Mouse (Mus musculus): Measurements from ENCODE around the gene Olfr1148. TPM values are rescaled to one million over a fixed set of nuclear protein-coding genes. Genes with fewer than 3 reads are reported as not detected.

Olfr1148 gene
- polyA plus RNA-seq (2014; fragmentation: Nextera tagmentation; extraction: Ambion mirVana) = not detected in 2 replicates

DNA sequence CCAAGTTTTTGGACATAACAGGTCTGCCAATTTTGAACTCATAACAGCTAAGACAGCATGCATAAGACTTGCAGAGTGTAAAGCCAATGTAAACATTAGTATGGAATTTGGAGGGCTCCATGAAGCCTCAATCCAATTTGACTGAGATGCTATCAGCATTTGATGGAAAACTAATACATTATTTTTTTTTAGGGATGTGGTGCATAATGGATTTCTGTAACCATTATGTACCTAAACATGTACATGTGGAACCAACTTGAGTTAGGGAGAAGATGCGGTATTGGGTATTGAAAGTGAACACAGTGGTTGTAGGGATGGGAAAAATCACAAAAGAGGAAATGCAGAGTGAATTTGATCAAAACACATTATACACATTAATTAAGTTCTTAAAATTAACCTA is at the start of gene Olfr1148:
TSS of gene Olfr1148 (plus strand) at position 301 of the 400 bp plus-strand sequence.
- no peak for DNase-seq (ENCODE audit: low spot score)
- Histone ChIP-seq H3K9ac (ENCODE audit: low read depth, low read length) (no peak within 1 kb of the TSS), H3K27me3 (replicated peaks; ENCODE audit: control insufficient read depth, insufficient read depth, low read length) (no peaks in the 10 kb centered on the region), H3K36me3 (ENCODE audit: control insufficient read depth, insufficient read depth, low read length) (no peaks in the 10 kb centered on the region), H3K4me3 (ENCODE audit: low read depth, low read length) (no peak within 1 kb of the TSS), H3K27ac (ENCODE audit: low read depth, low read length) (no peak within 1 kb of the TSS), H3K9me3 (ENCODE audit: control insufficient read depth, low read length) (no peaks in the 10 kb centered on the region), H3K4me1 (replicated peaks; ENCODE audit: control insufficient read depth, insufficient read depth, low read length) (no peaks in the 10 kb centered on the region), H3K4me2 (no peak within 1 kb of the TSS)
- 84% methylated on average over 1 of the region's 1 CpGs for WGBS
- no peak for ATAC-seq (replicated peaks; ENCODE audit: low FRiP score)

DNA sequence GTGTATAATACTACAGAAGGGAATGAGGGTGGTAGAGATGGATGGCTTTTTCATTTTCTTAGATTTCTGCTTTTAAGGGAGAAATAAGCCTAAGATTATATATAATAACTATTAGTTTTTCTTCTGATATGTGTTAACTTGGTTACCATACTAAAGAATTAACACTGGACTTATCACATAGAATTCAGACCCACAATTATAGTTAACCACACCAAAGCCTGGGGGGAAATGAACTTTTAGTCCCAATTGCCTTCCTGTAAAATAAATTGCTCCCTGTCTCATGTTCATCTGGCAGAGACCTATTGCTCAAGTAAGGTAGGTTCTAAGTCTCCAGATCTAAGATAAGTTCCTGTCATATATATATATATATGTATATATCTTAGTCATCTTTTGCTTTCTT is 30.0 kb upstream of the Olfr1148 start, which contains the start of gene Olfr1143:
TSS of gene Olfr1143 (plus strand) at position 301 of the 400 bp plus-strand sequence.
- Histone ChIP-seq H3K9ac (ENCODE audit: low read depth, low read length) (no peak within 1 kb of the TSS), H3K27ac (ENCODE audit: low read depth, low read length) (no peak within 1 kb of the TSS), H3K36me3 (ENCODE audit: control insufficient read depth, insufficient read depth, low read length) (no peaks in the 10 kb centered on the region), H3K4me2 (no peak within 1 kb of the TSS), H3K27me3 (replicated peaks; ENCODE audit: control insufficient read depth, insufficient read depth, low read length) (no peaks in the 10 kb centered on the region), H3K9me3 (ENCODE audit: control insufficient read depth, low read length) (no peaks in the 10 kb centered on the region), H3K4me1 (replicated peaks; ENCODE audit: control insufficient read depth, insufficient read depth, low read length) (no peaks in the 10 kb centered on the region), H3K4me3 (ENCODE audit: low read depth, low read length) (no peak within 1 kb of the TSS)
- ATAC-seq (replicated peaks; ENCODE audit: low FRiP score) (no peak), DNase-seq (ENCODE audit: low spot score) (no peak)

DNA sequence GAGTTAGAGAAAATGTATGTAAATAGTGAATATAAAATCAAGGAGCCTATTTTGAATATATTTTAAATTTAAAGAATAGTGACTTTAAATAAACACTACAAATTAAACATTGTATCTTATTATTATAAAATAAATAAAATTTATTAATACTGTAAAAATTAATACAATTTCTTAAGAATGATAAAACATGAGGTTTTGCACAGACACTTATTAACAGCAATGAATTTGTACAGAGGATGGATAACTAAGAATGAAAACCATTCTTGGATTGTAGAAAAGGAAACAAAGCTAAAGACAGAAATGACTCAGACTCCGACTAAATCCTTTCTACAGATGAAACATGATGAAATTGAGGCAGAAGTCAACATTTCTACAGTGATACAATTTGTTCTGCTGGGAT is 20.8 kb upstream of the Olfr1148 start, which contains the start of gene Olfr1145:
TSS of gene Olfr1145 (plus strand) at position 301 of the 400 bp plus-strand sequence.
- Histone ChIP-seq H3K4me2 (no peak within 1 kb of the TSS), H3K4me3 (ENCODE audit: low read depth, low read length) (no peak within 1 kb of the TSS), H3K9me3 (ENCODE audit: control insufficient read depth, low read length) (no peaks in the 10 kb centered on the region), H3K27ac (ENCODE audit: low read depth, low read length) (no peak within 1 kb of the TSS), H3K9ac (ENCODE audit: low read depth, low read length) (no peak within 1 kb of the TSS), H3K4me1 (replicated peaks; ENCODE audit: control insufficient read depth, insufficient read depth, low read length) (no peaks in the 10 kb centered on the region), H3K27me3 (replicated peaks; ENCODE audit: control insufficient read depth, insufficient read depth, low read length) (no peaks in the 10 kb centered on the region), H3K36me3 (ENCODE audit: control insufficient read depth, insufficient read depth, low read length) (no peaks in the 10 kb centered on the region)
- 76% methylated on average over 1 of the region's 1 CpGs for WGBS
- no peak for DNase-seq (ENCODE audit: low spot score)
- ATAC-seq (replicated peaks; ENCODE audit: low FRiP score) = no peak

DNA sequence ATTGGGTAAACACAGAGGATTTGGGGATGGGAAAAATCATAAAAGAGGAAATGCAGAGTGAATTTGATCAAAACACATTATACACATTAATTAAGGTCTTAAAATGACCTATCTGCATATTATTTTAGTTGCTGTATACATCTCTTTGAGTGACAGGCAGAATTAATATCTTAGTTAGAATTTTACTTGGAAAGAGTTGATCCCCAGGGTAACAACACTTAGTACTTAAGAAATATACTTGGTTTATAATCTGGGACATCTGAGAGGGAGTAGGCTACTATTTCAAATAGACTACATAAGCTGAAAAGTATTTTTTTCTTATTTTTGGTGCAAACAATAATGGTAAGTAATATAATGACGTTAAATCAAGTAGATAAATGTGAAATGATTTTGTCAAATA is 13.4 kb downstream of the Olfr1148 start, which contains the start of gene Olfr1150-ps1:
TSS of gene Olfr1150-ps1 (plus strand) at position 301 of the 400 bp plus-strand sequence.
- no peak within 1 kb of the TSS for H3K4me2 ChIP-seq
- ATAC-seq (replicated peaks; ENCODE audit: low FRiP score) (no peak), DNase-seq (ENCODE audit: low spot score) (no peak)
- H3K36me3 ChIP-seq (ENCODE audit: control insufficient read depth, insufficient read depth, low read length) = no peaks in the 10 kb centered on the region
- no peak within 1 kb of the TSS for H3K9ac ChIP-seq (ENCODE audit: low read depth, low read length)
- no peaks in the 10 kb centered on the region for H3K27me3 ChIP-seq (replicated peaks; ENCODE audit: control insufficient read depth, insufficient read depth, low read length)
- no peak within 1 kb of the TSS for H3K4me3 ChIP-seq (ENCODE audit: low read depth, low read length)
- no peaks in the 10 kb centered on the region for H3K9me3 ChIP-seq (ENCODE audit: control insufficient read depth, low read length)
- H3K27ac ChIP-seq (ENCODE audit: low read depth, low read length) = no peak within 1 kb of the TSS
- no peaks in the 10 kb centered on the region for H3K4me1 ChIP-seq (replicated peaks; ENCODE audit: control insufficient read depth, insufficient read depth, low read length)
- 88% methylated on average over 1 of the region's 1 CpGs for WGBS

DNA sequence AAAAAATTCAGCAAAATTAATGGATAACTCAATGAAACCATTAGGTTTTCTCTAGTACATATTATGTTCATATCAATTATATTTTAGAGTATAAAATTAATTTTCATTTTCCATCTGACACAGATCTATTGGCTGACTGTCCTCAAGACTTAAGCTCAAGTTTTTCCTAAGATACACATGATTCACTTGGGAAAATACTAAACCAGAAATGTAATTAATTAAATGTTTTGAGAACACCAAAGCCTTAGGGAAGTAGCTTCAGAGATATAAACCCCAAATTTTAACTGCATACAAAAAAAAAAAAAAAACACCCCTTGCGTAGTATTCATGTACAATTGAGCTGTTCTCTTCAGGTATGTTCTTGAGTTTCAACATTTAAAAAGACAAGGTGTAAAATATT is 25.2 kb downstream of the Olfr1148 start, which contains the start of gene Olfr1151:
TSS of gene Olfr1151 (plus strand) at position 301 of the 400 bp plus-strand sequence.
- WGBS = 84% methylated on average over 1 of the region's 1 CpGs
- Histone ChIP-seq H3K4me2 (no peak within 1 kb of the TSS), H3K4me3 (ENCODE audit: low read depth, low read length) (no peak within 1 kb of the TSS), H3K9ac (ENCODE audit: low read depth, low read length) (no peak within 1 kb of the TSS), H3K27me3 (replicated peaks; ENCODE audit: control insufficient read depth, insufficient read depth, low read length) (no peaks in the 10 kb centered on the region), H3K36me3 (ENCODE audit: control insufficient read depth, insufficient read depth, low read length) (no peaks in the 10 kb centered on the region), H3K4me1 (replicated peaks; ENCODE audit: control insufficient read depth, insufficient read depth, low read length) (no peaks in the 10 kb centered on the region), H3K9me3 (ENCODE audit: control insufficient read depth, low read length) (no peaks in the 10 kb centered on the region), H3K27ac (ENCODE audit: low read depth, low read length) (no peak within 1 kb of the TSS)
- DNase-seq (ENCODE audit: low spot score) = no peak
- ATAC-seq (replicated peaks; ENCODE audit: low FRiP score) = no peak

DNA sequence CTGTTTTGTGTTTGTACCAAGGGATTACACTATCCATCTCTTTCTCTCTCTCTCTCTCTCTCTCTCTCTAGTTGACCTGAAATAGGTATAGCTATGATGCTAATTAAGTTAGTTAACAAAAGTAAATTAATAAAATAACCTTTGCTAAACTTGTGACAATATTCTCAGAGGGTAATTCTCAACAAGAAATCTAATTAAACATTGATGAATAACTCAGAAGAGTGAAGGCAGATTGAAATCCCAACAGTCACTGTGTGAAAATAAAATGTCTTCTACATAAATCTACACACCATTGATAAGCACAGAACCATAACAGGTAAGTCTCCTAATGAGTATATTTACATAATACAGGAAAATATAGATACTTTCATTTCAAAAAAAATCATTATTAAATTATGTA is 35.9 kb downstream of the Olfr1148 start, which contains the start of gene Olfr1152:
TSS of gene Olfr1152 (plus strand) at position 301 of the 400 bp plus-strand sequence.
- no peak for ATAC-seq (replicated peaks; ENCODE audit: low FRiP score)
- H3K9me3 ChIP-seq (ENCODE audit: control insufficient read depth, low read length) = no peaks in the 10 kb centered on the region

More for the DNA sequence above, 35.9 kb downstream of the Olfr1148 start, which contains the start of gene Olfr1152:
- Histone ChIP-seq H3K4me2 (no peak within 1 kb of the TSS), H3K4me1 (replicated peaks; ENCODE audit: control insufficient read depth, insufficient read depth, low read length) (no peaks in the 10 kb centered on the region), H3K4me3 (ENCODE audit: low read depth, low read length) (no peak within 1 kb of the TSS), H3K36me3 (ENCODE audit: control insufficient read depth, insufficient read depth, low read length) (no peaks in the 10 kb centered on the region), H3K27me3 (replicated peaks; ENCODE audit: control insufficient read depth, insufficient read depth, low read length) (no peaks in the 10 kb centered on the region), H3K9ac (ENCODE audit: low read depth, low read length) (no peak within 1 kb of the TSS), H3K27ac (ENCODE audit: low read depth, low read length) (no peak within 1 kb of the TSS)
- DNase-seq (ENCODE audit: low spot score) = no peak

Other genes starting within 250 kb of the Olfr1148 start
- gene Olfr1130, start 224.3 kb upstream of the Olfr1148 start, polyA plus RNA-seq (2014; fragmentation: Nextera tagmentation; extraction: Ambion mirVana) = not detected in 2 replicates
- not detected in 2 replicates for gene Olfr1131, start 203.4 kb upstream of the Olfr1148 start, polyA plus RNA-seq (2014; fragmentation: Nextera tagmentation; extraction: Ambion mirVana)
- not detected in 2 replicates for gene Olfr1132, start 193.0 kb upstream of the Olfr1148 start, polyA plus RNA-seq (2014; fragmentation: Nextera tagmentation; extraction: Ambion mirVana)
- gene Olfr1133, start 183.2 kb upstream of the Olfr1148 start, polyA plus RNA-seq (2014; fragmentation: Nextera tagmentation; extraction: Ambion mirVana) = not detected in 2 replicates
- not detected in 2 replicates for gene Olfr1134, start 172.1 kb upstream of the Olfr1148 start, polyA plus RNA-seq (2014; fragmentation: Nextera tagmentation; extraction: Ambion mirVana)
- not detected in 2 replicates for gene Olfr1135, start 156.9 kb upstream of the Olfr1148 start, polyA plus RNA-seq (2014; fragmentation: Nextera tagmentation; extraction: Ambion mirVana)
- gene Olfr1136, start 136.6 kb upstream of the Olfr1148 start, polyA plus RNA-seq (2014; fragmentation: Nextera tagmentation; extraction: Ambion mirVana) = not detected in 2 replicates
- not detected in 2 replicates for gene Olfr1137, start 117.4 kb upstream of the Olfr1148 start, polyA plus RNA-seq (2014; fragmentation: Nextera tagmentation; extraction: Ambion mirVana)
- gene Olfr1138, start 90.6 kb upstream of the Olfr1148 start, polyA plus RNA-seq (2014; fragmentation: Nextera tagmentation; extraction: Ambion mirVana) = not detected in 2 replicates
- not detected in 2 replicates for gene Olfr1140, start 86.8 kb upstream of the Olfr1148 start, polyA plus RNA-seq (2014; fragmentation: Nextera tagmentation; extraction: Ambion mirVana)
- gene Olfr1141, start 76.5 kb upstream of the Olfr1148 start, polyA plus RNA-seq (2014; fragmentation: Nextera tagmentation; extraction: Ambion mirVana) = not detected in 2 replicates
- not detected in 2 replicates for gene Olfr152, start 51.0 kb upstream of the Olfr1148 start, polyA plus RNA-seq (2014; fragmentation: Nextera tagmentation; extraction: Ambion mirVana)
- not detected in 2 replicates for gene Olfr1143, start 29.9 kb upstream of the Olfr1148 start, polyA plus RNA-seq (2014; fragmentation: Nextera tagmentation; extraction: Ambion mirVana)
- not detected in 2 replicates for gene Olfr1145, start 20.7 kb upstream of the Olfr1148 start, polyA plus RNA-seq (2014; fragmentation: Nextera tagmentation; extraction: Ambion mirVana)
- not detected in 2 replicates for gene Olfr1150-ps1, start 13.5 kb downstream of the Olfr1148 start, polyA plus RNA-seq (2014; fragmentation: Nextera tagmentation; extraction: Ambion mirVana)
- not detected in 2 replicates for gene Olfr1151, start 25.3 kb downstream of the Olfr1148 start, polyA plus RNA-seq (2014; fragmentation: Nextera tagmentation; extraction: Ambion mirVana)
- gene Olfr1152, start 36.0 kb downstream of the Olfr1148 start, polyA plus RNA-seq (2014; fragmentation: Nextera tagmentation; extraction: Ambion mirVana) = not detected in 2 replicates
- gene Olfr1153, start 64.4 kb downstream of the Olfr1148 start, polyA plus RNA-seq (2014; fragmentation: Nextera tagmentation; extraction: Ambion mirVana) = not detected in 2 replicates
- not detected in 2 replicates for gene Olfr1154, start 74.6 kb downstream of the Olfr1148 start, polyA plus RNA-seq (2014; fragmentation: Nextera tagmentation; extraction: Ambion mirVana)
- not detected in 2 replicates for gene Olfr1155, start 114.6 kb downstream of the Olfr1148 start, polyA plus RNA-seq (2014; fragmentation: Nextera tagmentation; extraction: Ambion mirVana)
- not detected in 2 replicates for gene Olfr1156, start 122.6 kb downstream of the Olfr1148 start, polyA plus RNA-seq (2014; fragmentation: Nextera tagmentation; extraction: Ambion mirVana)
- gene Olfr1157, start 137.8 kb downstream of the Olfr1148 start, polyA plus RNA-seq (2014; fragmentation: Nextera tagmentation; extraction: Ambion mirVana) = not detected in 2 replicates
- not detected in 2 replicates for gene Olfr74, start 144.1 kb downstream of the Olfr1148 start, polyA plus RNA-seq (2014; fragmentation: Nextera tagmentation; extraction: Ambion mirVana)
- gene Olfr1158, start 159.6 kb downstream of the Olfr1148 start, polyA plus RNA-seq (2014; fragmentation: Nextera tagmentation; extraction: Ambion mirVana) = not detected in 2 replicates
- not detected in 2 replicates for gene Olfr1160, start 177.7 kb downstream of the Olfr1148 start, polyA plus RNA-seq (2014; fragmentation: Nextera tagmentation; extraction: Ambion mirVana)
- not detected in 2 replicates for gene Olfr1161, start 192.2 kb downstream of the Olfr1148 start, polyA plus RNA-seq (2014; fragmentation: Nextera tagmentation; extraction: Ambion mirVana)
- not detected in 2 replicates for gene Olfr73, start 207.2 kb downstream of the Olfr1148 start, polyA plus RNA-seq (2014; fragmentation: Nextera tagmentation; extraction: Ambion mirVana)
- not detected in 2 replicates for gene Olfr1162, start 220.6 kb downstream of the Olfr1148 start, polyA plus RNA-seq (2014; fragmentation: Nextera tagmentation; extraction: Ambion mirVana)
- gene Olfr1163, start 241.3 kb downstream of the Olfr1148 start, polyA plus RNA-seq (2014; fragmentation: Nextera tagmentation; extraction: Ambion mirVana) = not detected in 2 replicates

All from liver, embryonic 11.5 days (tissue).